Mouse (Mus musculus): ENCODE results near the gene Atp8a1. TPM values are rescaled to one million over a fixed set of nuclear protein-coding genes. Genes with fewer than 3 reads are reported as not detected.
A peak's percentile ranks its signal among the peaks of the same experiment; 100 is the strongest.
"Not testable (repeated sequence)": the region's sequence is repeated elsewhere in the genome, so short reads cannot be mapped to it uniquely, and the experiment has no call there.

Atp8a1 gene
- polyA plus RNA-seq, 1 experiment from 2014 or later = 17.0 TPM

GRCm38 (mm10) chr5:67821987-67822401 lies 25.2 kb downstream of the Atp8a1 start:
- Histone ChIP-seq H3K4me1 (replicated peaks) (0 out of 2 replicates have a peak, but pooled peaks cover 3% of the 10 kb centered on the region), H3K9me3 (no peaks in the 10 kb centered on the region), H3K4me3 (no peak overlapping the region), H3K36me3 (no peaks in the 10 kb centered on the region), H3K27ac (no peak overlapping the region), H3K27me3 (ENCODE audit: insufficient read depth, poor library complexity, severe bottlenecking) (no peaks in the 10 kb centered on the region)
- 90% methylated on average over 8 of the region's 8 CpGs for WGBS
- DNase-seq (ENCODE audit: low spot score) = no peak

GRCm38 (mm10) chr5:67821185-67821584 lies 26.0 kb downstream of the Atp8a1 start:
- no peaks in the 10 kb centered on the region for H3K27me3 ChIP-seq (ENCODE audit: insufficient read depth, poor library complexity, severe bottlenecking)
- 86% methylated on average over 2 of the region's 2 CpGs for WGBS
- H3K36me3 ChIP-seq = no peaks in the 10 kb centered on the region
- no peak overlapping the region for H3K4me3 ChIP-seq
- H3K4me1 ChIP-seq (replicated peaks) = 0 out of 2 replicates have a peak, but pooled peaks cover 3% of the 10 kb centered on the region
- H3K9me3 ChIP-seq = no peaks in the 10 kb centered on the region
- DNase-seq (ENCODE audit: low spot score) = no peak
- no peak overlapping the region for H3K27ac ChIP-seq

- Histone ChIP-seq H3K4me3 (no peak overlapping the region), H3K9me3 (no peaks in the 10 kb centered on the region), H3K27me3 (ENCODE audit: insufficient read depth, poor library complexity, severe bottlenecking) (no peaks in the 10 kb centered on the region), H3K36me3 (no peaks in the 10 kb centered on the region), H3K4me1 (replicated peaks) (peaks cover 7% of the 10 kb centered on the region; the same call in 1 of the 2 replicates), H3K27ac (no peak overlapping the region)
- 89% methylated on average over 5 of the region's 5 CpGs for WGBS
- no peak for DNase-seq (ENCODE audit: low spot score)
Observed at GRCm38 (mm10) chr5:67819451-67819850, 27.8 kb downstream of the Atp8a1 start.

GRCm38 (mm10) chr5:67815572-67816325 lies 31.5 kb downstream of the Atp8a1 start:
- Histone ChIP-seq H3K27me3 (ENCODE audit: insufficient read depth, poor library complexity, severe bottlenecking) (no peaks in the 10 kb centered on the region), H3K4me1 (replicated peaks) (peaks cover 4% of the 10 kb centered on the region; the same call in 1 of the 2 replicates), H3K27ac (peak overlapping the region; percentile 45), H3K9me3 (no peaks in the 10 kb centered on the region), H3K36me3 (no peaks in the 10 kb centered on the region), H3K4me3 (no peak overlapping the region)
- DNase-seq (ENCODE audit: low spot score) = no peak
- 67% methylated on average over 16 of the region's 16 CpGs for WGBS

- H3K27ac ChIP-seq; H3K4me1 ChIP-seq (replicated peaks); H3K27me3 ChIP-seq (ENCODE audit: insufficient read depth, poor library complexity, severe bottlenecking); DNase-seq (ENCODE audit: low spot score); H3K4me3 ChIP-seq; H3K36me3 ChIP-seq; H3K9me3 ChIP-seq: not testable (repeated sequence)
- WGBS = 79% methylated on average over 8 of the region's 8 CpGs
Observed at GRCm38 (mm10) chr5:67815060-67815459, 32.2 kb downstream of the Atp8a1 start.

GRCm38 (mm10) chr5:67814437-67814965 lies 32.7 kb downstream of the Atp8a1 start:
- DNase-seq (ENCODE audit: low spot score) = no peak
- no peak overlapping the region for H3K4me3 ChIP-seq
- H3K27ac ChIP-seq = no peak overlapping the region
- H3K4me1 ChIP-seq (replicated peaks) = peaks cover 4% of the 10 kb centered on the region; the same call in 1 of the 2 replicates
- H3K27me3 ChIP-seq (ENCODE audit: insufficient read depth, poor library complexity, severe bottlenecking) = no peaks in the 10 kb centered on the region
- H3K36me3 ChIP-seq = peaks cover 6% of the 10 kb centered on the region
- H3K9me3 ChIP-seq = no peaks in the 10 kb centered on the region
- WGBS = 86% methylated on average over 7 of the region's 7 CpGs

GRCm38 (mm10) chr5:67813334-67813733 lies 33.9 kb downstream of the Atp8a1 start:
- no peaks in the 10 kb centered on the region for H3K9me3 ChIP-seq
- WGBS = 94% methylated on average over 5 of the region's 5 CpGs
- peaks cover 4% of the 10 kb centered on the region; the same call in 1 of the 2 replicates for H3K4me1 ChIP-seq (replicated peaks)
- no peak overlapping the region for H3K4me3 ChIP-seq
- H3K27ac ChIP-seq = no peak overlapping the region
- DNase-seq (ENCODE audit: low spot score) = no peak
- H3K36me3 ChIP-seq = peaks cover 6% of the 10 kb centered on the region
- no peaks in the 10 kb centered on the region for H3K27me3 ChIP-seq (ENCODE audit: insufficient read depth, poor library complexity, severe bottlenecking)

GRCm38 (mm10) chr5:67802174-67803030 lies 44.8 kb downstream of the Atp8a1 start:
- DNase-seq (ENCODE audit: low spot score) = no peak
- no peak overlapping the region for H3K4me3 ChIP-seq
- no peaks in the 10 kb centered on the region for H3K36me3 ChIP-seq
- no peaks in the 10 kb centered on the region for H3K27me3 ChIP-seq (ENCODE audit: insufficient read depth, poor library complexity, severe bottlenecking)
- H3K4me1 ChIP-seq (replicated peaks) = peaks cover 12% of the 10 kb centered on the region; the same call in 1 of the 2 replicates
- H3K27ac ChIP-seq = no peak overlapping the region
- H3K9me3 ChIP-seq = no peaks in the 10 kb centered on the region
- WGBS = 93% methylated on average over 17 of the region's 17 CpGs

- H3K27ac ChIP-seq = no peak overlapping the region
- no peaks in the 10 kb centered on the region for H3K9me3 ChIP-seq
- peaks cover 12% of the 10 kb centered on the region; the same call in 1 of the 2 replicates for H3K4me1 ChIP-seq (replicated peaks)
- no peaks in the 10 kb centered on the region for H3K27me3 ChIP-seq (ENCODE audit: insufficient read depth, poor library complexity, severe bottlenecking)
- DNase-seq (ENCODE audit: low spot score) = no peak
- H3K4me3 ChIP-seq = no peak overlapping the region
- WGBS = 72% methylated on average over 8 of the region's 8 CpGs
- H3K36me3 ChIP-seq = no peaks in the 10 kb centered on the region
Observed at GRCm38 (mm10) chr5:67800801-67801200, 46.4 kb downstream of the Atp8a1 start.

- no peak for DNase-seq (ENCODE audit: low spot score)
- Histone ChIP-seq H3K27me3 (ENCODE audit: insufficient read depth, poor library complexity, severe bottlenecking) (no peaks in the 10 kb centered on the region), H3K4me3 (no peak overlapping the region), H3K4me1 (replicated peaks) (peaks cover 12% of the 10 kb centered on the region; the same call in 1 of the 2 replicates), H3K9me3 (no peaks in the 10 kb centered on the region), H3K27ac (no peak overlapping the region), H3K36me3 (no peaks in the 10 kb centered on the region)
- WGBS = 86% methylated on average over 7 of the region's 7 CpGs
Observed at GRCm38 (mm10) chr5:67799785-67800184, 47.4 kb downstream of the Atp8a1 start.

- H3K4me3 ChIP-seq = no peak overlapping the region
- 66% methylated on average over 4 of the region's 4 CpGs for WGBS
Observed at GRCm38 (mm10) chr5:67798348-67798747, 48.9 kb downstream of the Atp8a1 start.

GRCm38 (mm10) chr5:67797006-67797958 lies 50.0 kb downstream of the Atp8a1 start:
- WGBS = 79% methylated on average over 14 of the region's 14 CpGs
- no peak overlapping the region for H3K27ac ChIP-seq
- DNase-seq (ENCODE audit: low spot score) = no peak
- H3K4me3 ChIP-seq = no peak overlapping the region
- H3K36me3 ChIP-seq = no peaks in the 10 kb centered on the region
- H3K9me3 ChIP-seq = no peaks in the 10 kb centered on the region
- no peaks in the 10 kb centered on the region for H3K27me3 ChIP-seq (ENCODE audit: insufficient read depth, poor library complexity, severe bottlenecking)
- peaks cover 12% of the 10 kb centered on the region; the same call in 1 of the 2 replicates for H3K4me1 ChIP-seq (replicated peaks)

More at GRCm38 (mm10) chr5:67798348-67798747, 48.9 kb downstream of the Atp8a1 start:
- no peaks in the 10 kb centered on the region for H3K9me3 ChIP-seq
- H3K27ac ChIP-seq = no peak overlapping the region
- no peaks in the 10 kb centered on the region for H3K27me3 ChIP-seq (ENCODE audit: insufficient read depth, poor library complexity, severe bottlenecking)
- no peak for DNase-seq (ENCODE audit: low spot score)
- peaks cover 12% of the 10 kb centered on the region; the same call in 1 of the 2 replicates for H3K4me1 ChIP-seq (replicated peaks)
- no peaks in the 10 kb centered on the region for H3K36me3 ChIP-seq
